Mouse (Mus musculus): ENCODE data around the gene Olfr1175-ps. TPM values are rescaled to one million over a fixed set of nuclear protein-coding genes. Genes with fewer than 3 reads are reported as not detected.

Gene Olfr1175-ps
- polyA plus RNA-seq (2016; fragmentation: Nextera tagmentation; extraction: Ambion mirVana) = not detected in 2 replicates

DNA sequence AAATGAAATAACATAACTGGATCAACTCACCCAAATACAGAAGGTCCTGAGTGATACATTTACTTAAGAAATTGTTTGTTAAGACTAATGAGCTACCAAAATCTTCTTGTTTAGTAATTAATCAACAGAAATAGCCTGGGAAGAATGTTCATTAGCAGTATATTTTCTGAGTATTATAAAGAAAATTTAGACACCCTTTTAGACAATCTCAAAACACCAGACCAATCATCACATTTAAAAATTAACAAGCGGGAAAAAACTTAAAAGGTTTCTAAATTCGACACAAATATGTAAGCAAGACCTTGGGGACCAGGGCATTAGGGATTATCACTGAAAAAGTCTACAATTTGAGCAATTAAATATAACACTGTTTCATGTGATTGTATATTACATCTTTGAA lies at the start of gene Olfr1175-ps:
TSS of gene Olfr1175-ps (minus strand) at position 101 of the 400 bp plus-strand sequence.
- H3K4me2 ChIP-seq = no peak within 1 kb of the TSS
- H3K27ac ChIP-seq = no peak within 1 kb of the TSS
- H3K4me3 ChIP-seq = no peak within 1 kb of the TSS
- H3K27me3 ChIP-seq (replicated peaks) = no peaks in the 10 kb centered on the region
- WGBS (ENCODE audit: insufficient replicate concordance) = 63% methylated on average over 2 of the region's 2 CpGs
- ATAC-seq = no peak
- H3K4me1 ChIP-seq = no peaks in the 10 kb centered on the region
- H3K9ac ChIP-seq = no peak within 1 kb of the TSS
- H3K9me3 ChIP-seq (replicated peaks) = no peaks in the 10 kb centered on the region
- H3K36me3 ChIP-seq = no peaks in the 10 kb centered on the region

GRCm38 (mm10) chr2:88356304-88356703 lies 29.3 kb upstream of the Olfr1175-ps start:
- no peak overlapping the region for H3K4me3 ChIP-seq
- no peaks in the 10 kb centered on the region for H3K4me1 ChIP-seq
- ATAC-seq = no peak
- H3K36me3 ChIP-seq = no peaks in the 10 kb centered on the region
- H3K27me3 ChIP-seq (replicated peaks) = no peaks in the 10 kb centered on the region
- H3K9ac ChIP-seq = no peak overlapping the region
- WGBS (ENCODE audit: insufficient replicate concordance) = 2% methylated on average over 2 of the region's 2 CpGs
- no peaks in the 10 kb centered on the region for H3K9me3 ChIP-seq (replicated peaks)
- no peak overlapping the region for H3K4me2 ChIP-seq
- H3K27ac ChIP-seq = no peak overlapping the region

DNA sequence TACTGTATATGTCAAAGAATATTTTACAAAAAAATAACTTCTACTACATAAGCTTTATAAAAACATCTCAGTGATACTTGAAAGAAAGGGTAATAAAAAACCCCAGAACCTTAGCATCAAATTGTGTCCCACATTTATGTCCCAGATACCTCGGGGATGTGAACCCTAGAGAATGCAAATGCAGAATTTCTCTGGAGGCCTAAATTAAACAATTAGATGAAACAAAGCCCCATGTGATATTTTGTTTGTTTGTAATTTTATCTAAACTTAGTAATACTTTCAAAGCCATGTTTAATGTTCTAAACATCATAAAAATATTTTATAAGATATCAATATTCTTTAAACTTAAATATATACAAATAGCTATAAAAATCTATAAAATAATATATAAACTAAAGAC lies 19.4 kb upstream of the Olfr1175-ps start, which contains the start of gene Olfr1177-ps:
TSS of gene Olfr1177-ps (minus strand) at position 101 of the 400 bp plus-strand sequence.
- no peaks in the 10 kb centered on the region for H3K9me3 ChIP-seq (replicated peaks)
- 58% methylated on average over 1 of the region's 1 CpGs for WGBS (ENCODE audit: insufficient replicate concordance)
- H3K27me3 ChIP-seq (replicated peaks) = no peaks in the 10 kb centered on the region
- H3K4me2 ChIP-seq = no peak within 1 kb of the TSS
- no peak for ATAC-seq
- H3K9ac ChIP-seq = no peak within 1 kb of the TSS
- no peak within 1 kb of the TSS for H3K4me3 ChIP-seq
- H3K36me3 ChIP-seq = no peaks in the 10 kb centered on the region
- no peaks in the 10 kb centered on the region for H3K4me1 ChIP-seq
- H3K27ac ChIP-seq = no peak within 1 kb of the TSS

DNA sequence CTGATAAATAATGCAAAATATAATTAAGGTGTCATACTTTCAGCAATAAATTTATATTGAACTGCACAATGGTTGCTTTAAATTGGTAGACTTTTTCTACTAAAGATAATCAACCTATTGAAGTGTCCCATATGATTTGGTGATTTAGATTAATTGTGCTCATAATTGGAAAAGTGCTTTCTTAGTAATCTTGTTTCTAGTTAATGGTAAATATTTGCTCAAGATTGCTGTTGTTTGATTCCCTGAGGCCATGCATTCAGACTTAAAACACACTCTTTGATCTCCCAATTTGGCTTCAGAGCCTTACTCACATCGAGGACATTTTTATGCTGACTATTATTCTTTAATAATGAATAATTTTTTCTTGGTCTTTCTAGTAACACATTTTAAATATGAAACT lies 9.4 kb upstream of the Olfr1175-ps start, which contains the start of gene Olfr1176:
TSS of gene Olfr1176 (plus strand) at position 301 of the 400 bp plus-strand sequence.
- Histone ChIP-seq H3K36me3 (no peaks in the 10 kb centered on the region), H3K27me3 (replicated peaks) (no peaks in the 10 kb centered on the region), H3K4me1 (no peaks in the 10 kb centered on the region), H3K4me2 (no peak within 1 kb of the TSS), H3K4me3 (no peak within 1 kb of the TSS), H3K27ac (no peak within 1 kb of the TSS), H3K9ac (no peak within 1 kb of the TSS), H3K9me3 (replicated peaks) (no peaks in the 10 kb centered on the region)
- WGBS (ENCODE audit: insufficient replicate concordance) = 52% methylated on average over 1 of the region's 1 CpGs
- ATAC-seq = no peak

DNA sequence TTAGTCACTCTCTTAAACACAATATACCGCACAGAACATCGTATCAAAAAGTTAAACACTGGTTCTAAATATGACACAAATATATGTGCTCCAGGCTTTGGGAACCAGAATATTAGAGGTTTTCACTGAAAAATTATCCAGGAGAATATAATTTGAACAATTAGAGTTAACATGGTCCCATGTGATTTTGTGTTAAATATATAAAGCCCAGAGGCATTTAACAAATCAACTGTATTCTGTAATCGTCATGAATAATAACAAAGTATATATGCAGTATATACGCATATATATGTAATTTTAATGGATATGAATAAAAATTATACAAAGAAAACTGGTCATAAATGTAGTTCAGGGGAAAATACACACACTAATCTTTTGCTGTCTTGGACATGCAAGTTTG lies 12.0 kb downstream of the Olfr1175-ps start, which contains the start of gene Olfr1174-ps:
TSS of gene Olfr1174-ps (minus strand) at position 101 of the 400 bp plus-strand sequence.
- Histone ChIP-seq H3K27ac (no peak within 1 kb of the TSS), H3K9ac (no peak within 1 kb of the TSS), H3K4me1 (no peaks in the 10 kb centered on the region), H3K9me3 (replicated peaks) (no peaks in the 10 kb centered on the region), H3K4me3 (no peak within 1 kb of the TSS), H3K4me2 (no peak within 1 kb of the TSS), H3K27me3 (replicated peaks) (no peaks in the 10 kb centered on the region), H3K36me3 (no peaks in the 10 kb centered on the region)
- WGBS (ENCODE audit: insufficient replicate concordance) = 79% methylated on average over 4 of the region's 4 CpGs
- no peak for ATAC-seq

DNA sequence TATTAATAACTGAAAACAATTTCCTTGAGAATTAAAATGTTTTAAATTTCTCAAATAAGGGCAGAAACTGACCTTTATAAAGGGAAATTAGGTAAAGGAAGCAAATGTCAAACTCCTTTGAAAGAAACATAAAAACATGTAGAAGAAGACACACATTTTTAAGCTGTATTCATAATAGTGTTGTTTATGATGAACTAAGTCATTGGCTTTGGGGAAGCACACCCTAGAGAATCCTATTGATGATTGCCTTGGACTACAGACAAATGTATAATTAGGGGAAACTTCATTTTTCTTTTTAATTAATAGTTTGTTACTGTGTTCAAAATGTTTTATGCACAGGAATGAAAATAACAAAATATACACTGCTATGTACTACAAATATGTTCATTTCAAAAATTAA lies 47.2 kb downstream of the Olfr1175-ps start, which contains the start of gene Olfr1173:
TSS of gene Olfr1173 (minus strand) at position 101 of the 400 bp plus-strand sequence.
- H3K4me2 ChIP-seq = no peak within 1 kb of the TSS
- H3K27ac ChIP-seq = no peak within 1 kb of the TSS
- H3K4me1 ChIP-seq = no peaks in the 10 kb centered on the region
- no peak for ATAC-seq
- H3K9ac ChIP-seq = no peak within 1 kb of the TSS
- H3K27me3 ChIP-seq (replicated peaks) = no peaks in the 10 kb centered on the region
- H3K4me3 ChIP-seq = no peak within 1 kb of the TSS
- no peaks in the 10 kb centered on the region for H3K9me3 ChIP-seq (replicated peaks)
- no peaks in the 10 kb centered on the region for H3K36me3 ChIP-seq

Other genes with a start within 250 kb of the Olfr1175-ps start
- not detected in 2 replicates for gene Olfr1164, start 233.2 kb downstream of the Olfr1175-ps start, polyA plus RNA-seq (2016; fragmentation: Nextera tagmentation; extraction: Ambion mirVana)
- gene Olfr1166, start 198.9 kb downstream of the Olfr1175-ps start, polyA plus RNA-seq (2016; fragmentation: Nextera tagmentation; extraction: Ambion mirVana) = not detected in 2 replicates
- not detected in 2 replicates for gene Olfr1167, start 172.0 kb downstream of the Olfr1175-ps start, polyA plus RNA-seq (2016; fragmentation: Nextera tagmentation; extraction: Ambion mirVana)
- gene Olfr1168, start 145.3 kb downstream of the Olfr1175-ps start, polyA plus RNA-seq (2016; fragmentation: Nextera tagmentation; extraction: Ambion mirVana) = not detected in 2 replicates
- gene Olfr1170, start 98.9 kb downstream of the Olfr1175-ps start, polyA plus RNA-seq (2016; fragmentation: Nextera tagmentation; extraction: Ambion mirVana) = not detected in 2 replicates
- not detected in 2 replicates for gene Olfr1173, start 47.3 kb downstream of the Olfr1175-ps start, polyA plus RNA-seq (2016; fragmentation: Nextera tagmentation; extraction: Ambion mirVana)
- gene Olfr1174-ps, start 12.1 kb downstream of the Olfr1175-ps start, polyA plus RNA-seq (2016; fragmentation: Nextera tagmentation; extraction: Ambion mirVana) = not detected in 2 replicates
- gene Olfr1176, start 9.5 kb upstream of the Olfr1175-ps start, polyA plus RNA-seq (2016; fragmentation: Nextera tagmentation; extraction: Ambion mirVana) = not detected in 2 replicates
- not detected in 2 replicates for gene Olfr1177-ps, start 19.3 kb upstream of the Olfr1175-ps start, polyA plus RNA-seq (2016; fragmentation: Nextera tagmentation; extraction: Ambion mirVana)
- not detected in 2 replicates for gene Olfr1178, start 59.8 kb upstream of the Olfr1175-ps start, polyA plus RNA-seq (2016; fragmentation: Nextera tagmentation; extraction: Ambion mirVana)
- gene Olfr1179, start 79.2 kb upstream of the Olfr1175-ps start, polyA plus RNA-seq (2016; fragmentation: Nextera tagmentation; extraction: Ambion mirVana) = not detected in 2 replicates
- not detected in 2 replicates for gene Olfr1180, start 91.9 kb upstream of the Olfr1175-ps start, polyA plus RNA-seq (2016; fragmentation: Nextera tagmentation; extraction: Ambion mirVana)
- gene Olfr1181, start 99.0 kb upstream of the Olfr1175-ps start, polyA plus RNA-seq (2016; fragmentation: Nextera tagmentation; extraction: Ambion mirVana) = not detected in 2 replicates
- not detected in 2 replicates for gene Gm13757, start 121.9 kb upstream of the Olfr1175-ps start, polyA plus RNA-seq (2016; fragmentation: Nextera tagmentation; extraction: Ambion mirVana)
- gene Olfr1183, start 127.7 kb upstream of the Olfr1175-ps start, polyA plus RNA-seq (2016; fragmentation: Nextera tagmentation; extraction: Ambion mirVana) = not detected in 2 replicates
- gene Olfr1184, start 156.4 kb upstream of the Olfr1175-ps start, polyA plus RNA-seq (2016; fragmentation: Nextera tagmentation; extraction: Ambion mirVana) = not detected in 2 replicates
- gene Olfr1185-ps1, start 166.1 kb upstream of the Olfr1175-ps start, polyA plus RNA-seq (2016; fragmentation: Nextera tagmentation; extraction: Ambion mirVana) = not detected in 2 replicates
- not detected in 2 replicates for gene Olfr1186, start 191.3 kb upstream of the Olfr1175-ps start, polyA plus RNA-seq (2016; fragmentation: Nextera tagmentation; extraction: Ambion mirVana)
- gene Olfr1188, start 229.7 kb upstream of the Olfr1175-ps start, polyA plus RNA-seq (2016; fragmentation: Nextera tagmentation; extraction: Ambion mirVana) = not detected in 2 replicates